Mouse (Mus musculus): ENCODE results near the gene Lpar2. TPM values are rescaled to one million over a fixed set of nuclear protein-coding genes. Genes with fewer than 3 reads are reported as not detected.

The Lpar2 gene
- polyA plus RNA-seq, 1 experiment = 6.6 TPM

- no peak for DNase-seq (ENCODE audit: low read depth in 1 of 2, low spot score in 2 of 2)
- Histone ChIP-seq H3K27ac (ENCODE audit: insufficient read depth, low read length) (no peak overlapping the region), H3K4me1 (ENCODE audit: control insufficient read depth, insufficient read depth, insufficient read length) (no peaks in the 10 kb centered on the region), H3K4me3 (ENCODE audit: extremely low read depth, insufficient read depth, insufficient read length) (no peak overlapping the region), H3K27me3 (ENCODE audit: control insufficient read depth, insufficient read depth, low read length) (no peaks in the 10 kb centered on the region), H3K36me3 (ENCODE audit: control insufficient read depth, insufficient read depth, low read length) (peaks cover 63% of the 10 kb centered on the region)
- WGBS = 100% methylated on average over 2 of the region's 2 CpGs
- no peak for TF ChIP-seq POLR2A (IDR thresholded peaks at IDR 0.05; ENCODE audit: low read depth, low read length)
- no peak for TF ChIP-seq CTCF (IDR thresholded peaks at IDR 0.05; ENCODE audit: extremely low read depth, insufficient read depth, insufficient read length, insufficient replicate concordance)
These were observed 7.3 kb upstream of the Lpar2 start for GRCm38 (mm10) chr8:69814881-69815280.

GRCm38 (mm10) chr8:69815396-69815795 lies 6.8 kb upstream of the Lpar2 start:
- 91% methylated on average over 4 of the region's 4 CpGs for WGBS
- peaks cover 66% of the 10 kb centered on the region for H3K36me3 ChIP-seq (ENCODE audit: control insufficient read depth, insufficient read depth, low read length)
- H3K27ac ChIP-seq (ENCODE audit: insufficient read depth, low read length) = no peak overlapping the region
- H3K4me1 ChIP-seq (ENCODE audit: control insufficient read depth, insufficient read depth, insufficient read length) = no peaks in the 10 kb centered on the region
- no peak overlapping the region for H3K4me3 ChIP-seq (ENCODE audit: extremely low read depth, insufficient read depth, insufficient read length)
- no peaks in the 10 kb centered on the region for H3K27me3 ChIP-seq (ENCODE audit: control insufficient read depth, insufficient read depth, low read length)
- TF ChIP-seq CTCF (IDR thresholded peaks at IDR 0.05; ENCODE audit: extremely low read depth, insufficient read depth, insufficient read length, insufficient replicate concordance) (no peak), POLR2A (IDR thresholded peaks at IDR 0.05; ENCODE audit: low read depth, low read length) (no peak)
- DNase-seq (ENCODE audit: low read depth in 1 of 2, low spot score in 2 of 2) = no peak

- Histone ChIP-seq H3K27ac (ENCODE audit: insufficient read depth, low read length) (no peak overlapping the region), H3K4me1 (ENCODE audit: control insufficient read depth, insufficient read depth, insufficient read length) (peaks cover 15% of the 10 kb centered on the region), H3K27me3 (ENCODE audit: control insufficient read depth, insufficient read depth, low read length) (no peaks in the 10 kb centered on the region), H3K36me3 (ENCODE audit: control insufficient read depth, insufficient read depth, low read length) (peaks cover 31% of the 10 kb centered on the region), H3K4me3 (ENCODE audit: extremely low read depth, insufficient read depth, insufficient read length) (no peak overlapping the region)
- TF ChIP-seq CTCF (IDR thresholded peaks at IDR 0.05; ENCODE audit: extremely low read depth, insufficient read depth, insufficient read length, insufficient replicate concordance) (no peak), POLR2A (IDR thresholded peaks at IDR 0.05; ENCODE audit: low read depth, low read length) (no peak)
- WGBS = 96% methylated on average over 9 of the region's 9 CpGs
- no peak for DNase-seq (ENCODE audit: low read depth in 1 of 2, low spot score in 2 of 2)
These were observed 1.8 kb upstream of the Lpar2 start for GRCm38 (mm10) chr8:69820466-69820865.

GRCm38 (mm10) chr8:69821971-69822385 lies 251 bp upstream of the Lpar2 start:
- H3K27ac ChIP-seq (ENCODE audit: insufficient read depth, low read length) = no peak overlapping the region
- DNase-seq (ENCODE audit: low read depth in 1 of 2, low spot score in 2 of 2) = peak in 1 of 2 experiments; percentile 33
- peaks cover 15% of the 10 kb centered on the region for H3K4me1 ChIP-seq (ENCODE audit: control insufficient read depth, insufficient read depth, insufficient read length)
- whole genome bisulfite sequencing = 1% methylated on average over 15 of the region's 22 CpGs
- H3K4me3 ChIP-seq (ENCODE audit: extremely low read depth, insufficient read depth, insufficient read length) = peak overlapping the region; percentile 48
- no peaks in the 10 kb centered on the region for H3K27me3 ChIP-seq (ENCODE audit: control insufficient read depth, insufficient read depth, low read length)
- TF ChIP-seq POLR2A (IDR thresholded peaks at IDR 0.05; ENCODE audit: low read depth, low read length) (no peak), CTCF (IDR thresholded peaks at IDR 0.05; ENCODE audit: extremely low read depth, insufficient read depth, insufficient read length, insufficient replicate concordance) (no peak)
- H3K36me3 ChIP-seq (ENCODE audit: control insufficient read depth, insufficient read depth, low read length) = peaks cover 20% of the 10 kb centered on the region

- WGBS = 91% methylated on average over 12 of the region's 12 CpGs
- no peak overlapping the region for H3K27ac ChIP-seq (ENCODE audit: insufficient read depth, low read length)
- H3K4me1 ChIP-seq (ENCODE audit: control insufficient read depth, insufficient read depth, insufficient read length) = peaks cover 32% of the 10 kb centered on the region
- H3K4me3 ChIP-seq (ENCODE audit: extremely low read depth, insufficient read depth, insufficient read length) = no peak overlapping the region
- no peaks in the 10 kb centered on the region for H3K27me3 ChIP-seq (ENCODE audit: control insufficient read depth, insufficient read depth, low read length)
- TF ChIP-seq POLR2A (IDR thresholded peaks at IDR 0.05; ENCODE audit: low read depth, low read length) = no peak
- TF ChIP-seq CTCF (IDR thresholded peaks at IDR 0.05; ENCODE audit: extremely low read depth, insufficient read depth, insufficient read length, insufficient replicate concordance) = no peak
- no peaks in the 10 kb centered on the region for H3K36me3 ChIP-seq (ENCODE audit: control insufficient read depth, insufficient read depth, low read length)
- DNase-seq (ENCODE audit: low read depth in 1 of 2, low spot score in 2 of 2) = no peak
These were observed 4.1 kb downstream of the Lpar2 start for GRCm38 (mm10) chr8:69826371-69826770.

GRCm38 (mm10) chr8:69832298-69832853 lies 10.1 kb downstream of the Lpar2 start, which contains the start of gene Pbx4:
TSS of gene Pbx4 (plus strand) at chr8:69832491.
- Histone ChIP-seq H3K4me3 (ENCODE audit: extremely low read depth, insufficient read depth, insufficient read length) (peak within 1 kb of the TSS; percentile 82), H3K27ac (ENCODE audit: insufficient read depth, low read length) (peak within 1 kb of the TSS; percentile 51), H3K27me3 (ENCODE audit: control insufficient read depth, insufficient read depth, low read length) (no peaks in the 10 kb centered on the region), H3K36me3 (ENCODE audit: control insufficient read depth, insufficient read depth, low read length) (no peaks in the 10 kb centered on the region), H3K4me1 (ENCODE audit: control insufficient read depth, insufficient read depth, insufficient read length) (peaks cover 17% of the 10 kb centered on the region; the same call in 1 of the 2 replicates)
- no peak for TF ChIP-seq CTCF (IDR thresholded peaks at IDR 0.05; ENCODE audit: extremely low read depth, insufficient read depth, insufficient read length, insufficient replicate concordance)
- TF ChIP-seq POLR2A (IDR thresholded peaks at IDR 0.05; ENCODE audit: low read depth, low read length) = no peak
- DNase-seq (ENCODE audit: low read depth in 1 of 2, low spot score in 2 of 2) = peak; percentile 93 to 96
- WGBS = under 1% methylated on average over 37 of the region's 38 CpGs

DNA sequence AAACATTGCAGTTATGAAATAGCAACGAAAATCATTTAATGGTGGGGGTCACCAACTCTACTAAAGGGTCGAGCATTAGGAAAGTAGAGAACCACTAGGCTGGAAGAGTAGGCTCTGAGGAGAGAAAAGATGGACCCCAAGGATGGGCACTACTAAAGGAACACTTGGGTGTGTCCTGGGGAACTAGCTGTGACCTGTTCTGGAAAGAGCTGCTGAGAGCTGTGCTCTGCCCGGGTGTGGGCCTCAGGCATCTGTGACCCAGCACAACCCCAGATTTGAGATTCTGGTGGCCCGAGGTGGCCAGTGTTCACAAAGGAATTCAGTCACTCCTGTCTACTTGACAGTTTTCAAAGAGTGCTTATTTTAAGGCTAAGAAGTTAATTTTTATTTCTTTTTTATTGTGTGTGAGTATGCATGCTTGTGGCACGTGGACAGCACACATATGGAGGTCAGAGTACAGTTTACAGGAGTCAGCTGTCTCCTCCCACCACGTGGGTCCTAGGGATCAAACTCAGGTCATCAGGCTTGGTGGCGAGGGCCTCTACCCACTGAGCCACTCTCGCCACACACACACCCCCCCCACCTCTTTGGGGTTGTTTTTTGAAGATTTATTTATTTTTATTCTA lies 14.9 kb downstream of the Lpar2 start:
- Histone ChIP-seq H3K4me1 (ENCODE audit: control insufficient read depth, insufficient read depth, insufficient read length) (no peaks in the 10 kb centered on the region), H3K27ac (ENCODE audit: insufficient read depth, low read length) (no peak overlapping the region)

More for the DNA sequence above, 14.9 kb downstream of the Lpar2 start:
- Histone ChIP-seq H3K4me3 (ENCODE audit: extremely low read depth, insufficient read depth, insufficient read length) (no peak overlapping the region), H3K36me3 (ENCODE audit: control insufficient read depth, insufficient read depth, low read length) (no peaks in the 10 kb centered on the region), H3K27me3 (ENCODE audit: control insufficient read depth, insufficient read depth, low read length) (no peaks in the 10 kb centered on the region)
- WGBS = 84% methylated on average over 8 of the region's 8 CpGs
- no peak for DNase-seq (ENCODE audit: low read depth in 1 of 2, low spot score in 2 of 2)
- TF ChIP-seq POLR2A (IDR thresholded peaks at IDR 0.05; ENCODE audit: low read depth, low read length) = no peak
- no peak for TF ChIP-seq CTCF (IDR thresholded peaks at IDR 0.05; ENCODE audit: extremely low read depth, insufficient read depth, insufficient read length, insufficient replicate concordance)
